Mouse (Mus musculus) neural tube, embryonic 13.5 days (tissue): Measurements from ENCODE around the gene Khsrp. TPM values are rescaled to one million over a fixed set of nuclear protein-coding genes. Genes with fewer than 3 reads are reported as not detected.

Experiments used
- ATAC-seq: fragments of 200-750 bp; cut with Nextera tagmentation; 2 replicates; pipeline ENCODE4 v1.8.0; 2017; ENCODE audit warnings: low read depth, mild to moderate bottlenecking, moderate TSS enrichment, moderate library complexity
- H3K27ac ChIP-seq: fragments of 300-500 bp; sonication (generic); replicated peaks from 2 replicates; pipeline ENCODE4 v1.5.1; 2015; ENCODE audit warnings: moderate library complexity, mild to moderate bottlenecking, inconsistent platforms
- H3K27me3 ChIP-seq: fragments of 300-500 bp; sonication (generic); 2 replicates; pipeline ENCODE4 v1.6.1; 2015; ENCODE audit warnings: mild to moderate bottlenecking, inconsistent platforms
- H3K36me3 ChIP-seq: fragments of 300-500 bp; sonication (generic); 2 replicates; pipeline ENCODE4 v1.6.1; 2015; ENCODE audit warnings: mild to moderate bottlenecking, inconsistent platforms
- H3K4me1 ChIP-seq: fragments of 300-500 bp; sonication (generic); replicated peaks from 2 replicates; pipeline ENCODE4 v1.6.1; 2015; ENCODE audit warnings: inconsistent platforms
- H3K4me2 ChIP-seq: fragments of 300-500 bp; sonication (generic); 2 replicates; pipeline ENCODE4 v1.6.1; 2015; ENCODE audit warnings: inconsistent platforms, mild to moderate bottlenecking, moderate library complexity
- H3K4me3 ChIP-seq: fragments of 300-500 bp; sonication (generic); 2 replicates; pipeline ENCODE4 v1.5.1; 2015; ENCODE audit warnings: mild to moderate bottlenecking, inconsistent platforms
- H3K9ac ChIP-seq: fragments of 300-500 bp; sonication (generic); 2 replicates; pipeline ENCODE4 v1.6.1; 2015; ENCODE audit warnings: moderate library complexity, mild to moderate bottlenecking, inconsistent platforms
- H3K9me3 ChIP-seq: fragments of 300-500 bp; sonication (generic); 2 replicates; pipeline ENCODE4 v1.6.1; 2016; ENCODE audit warnings: inconsistent platforms
- WGBS: fragments of 180-500 bp; shearing (Covaris S2); methylation state at CpG from one replicate; pipeline ENCODE4 v1.1.7; 2015; 5-methylcytosine and 5-hydroxymethylcytosine counted together
- polyA plus RNA-seq: library from polyadenylated mRNA; unstranded; fragments of >200 nt; fragmentation: Nextera tagmentation; extraction: Ambion mirVana; gene quantifications from 2 replicates; pipeline ENCODE4 v1.2.1, GENCODE M21; 2015

Khsrp gene
- polyA plus RNA-seq, 1 experiment from 2014 or later: 33.5 TPM

GRCm38 (mm10) chr17:56996506-56996905, 34.8 kb downstream of the Khsrp start:
- peaks cover 27% of the 10 kb centered on the region for H3K4me1 ChIP-seq
- no peak overlapping the region for H3K27ac ChIP-seq
- no peak overlapping the region for H3K9ac ChIP-seq
- peak overlapping the region; percentile 75 for H3K4me3 ChIP-seq
- no peaks in the 10 kb centered on the region for H3K9me3 ChIP-seq
- H3K36me3 ChIP-seq: peaks cover 75% of the 10 kb centered on the region
- WGBS: 70% methylated on average over 2 of the region's 2 CpGs
- peak overlapping the region; percentile 70 for H3K4me2 ChIP-seq
- no peaks in the 10 kb centered on the region for H3K27me3 ChIP-seq
- ATAC-seq: no peak

GRCm38 (mm10) chr17:56995046-56995445, 36.3 kb downstream of the Khsrp start:
- 92% methylated on average over 8 of the region's 8 CpGs for WGBS
- Histone ChIP-seq H3K36me3 (peaks cover 66% of the 10 kb centered on the region), H3K4me3 (no peak overlapping the region), H3K27ac (no peak overlapping the region), H3K9ac (no peak overlapping the region), H3K9me3 (no peaks in the 10 kb centered on the region), H3K4me1 (peaks cover 36% of the 10 kb centered on the region), H3K4me2 (no peak overlapping the region), H3K27me3 (no peaks in the 10 kb centered on the region)
- ATAC-seq: no peak

GRCm38 (mm10) chr17:56990966-56991365, 40.4 kb downstream of the Khsrp start:
- H3K36me3 ChIP-seq: peaks cover 44% of the 10 kb centered on the region
- 81% methylated on average over 2 of the region's 2 CpGs for WGBS
- 0 out of 2 replicates have a peak overlapping the region, but pooled peaks have one; percentile 86 for H3K27ac ChIP-seq
- peak overlapping the region; percentile 80 for H3K9ac ChIP-seq
- peaks cover 22% of the 10 kb centered on the region for H3K4me1 ChIP-seq
- H3K4me3 ChIP-seq: peak overlapping the region; percentile 64
- ATAC-seq: no peak
- H3K9me3 ChIP-seq: no peaks in the 10 kb centered on the region
- peak overlapping the region; percentile 83 for H3K4me2 ChIP-seq
- no peaks in the 10 kb centered on the region for H3K27me3 ChIP-seq

- Histone ChIP-seq H3K4me2 (peak within 1 kb of the TSS; percentile 83), H3K27me3 (no peaks in the 10 kb centered on the region), H3K9ac (peak within 1 kb of the TSS; percentile 80), H3K9me3 (no peaks in the 10 kb centered on the region), H3K4me3 (peak within 1 kb of the TSS; percentile 64), H3K4me1 (peaks cover 22% of the 10 kb centered on the region), H3K27ac (peak within 1 kb of the TSS; percentile 86), H3K36me3 (peaks cover 37% of the 10 kb centered on the region)
- WGBS: under 1% methylated on average over 52 of the region's 52 CpGs
- ATAC-seq: peak; percentile 97
Measured at GRCm38 (mm10) chr17:56990115-56990746, 41.1 kb downstream of the Khsrp start, which contains the start of gene Clpp. Clpp (plus strand) TSS chr17:56990305.

- Histone ChIP-seq H3K4me1 (peaks cover 22% of the 10 kb centered on the region), H3K9me3 (no peaks in the 10 kb centered on the region), H3K4me2 (peak overlapping the region; percentile 83), H3K27ac (peak overlapping the region; percentile 86), H3K4me3 (peak overlapping the region; percentile 64), H3K9ac (peak overlapping the region; percentile 80), H3K36me3 (peaks cover 30% of the 10 kb centered on the region), H3K27me3 (no peaks in the 10 kb centered on the region)
- 3% methylated on average over 25 of the region's 25 CpGs for WGBS
- ATAC-seq: peak; percentile 94
Measured at GRCm38 (mm10) chr17:56989467-56990114, 41.7 kb downstream of the Khsrp start.

GRCm38 (mm10) chr17:56988921-56989430, 42.3 kb downstream of the Khsrp start:
- peaks cover 22% of the 10 kb centered on the region for H3K4me1 ChIP-seq
- H3K36me3 ChIP-seq: peaks cover 24% of the 10 kb centered on the region
- peak overlapping the region; percentile 83 for H3K4me2 ChIP-seq
- H3K27ac ChIP-seq: peak overlapping the region; percentile 86
- no peak for ATAC-seq
- H3K4me3 ChIP-seq: peak overlapping the region; percentile 64
- no peaks in the 10 kb centered on the region for H3K27me3 ChIP-seq
- 77% methylated on average over 7 of the region's 7 CpGs for WGBS
- H3K9ac ChIP-seq: peak overlapping the region; percentile 80
- no peaks in the 10 kb centered on the region for H3K9me3 ChIP-seq

GRCm38 (mm10) chr17:56988441-56988840, 42.9 kb downstream of the Khsrp start:
- no peak for ATAC-seq
- Histone ChIP-seq H3K27ac (no peak overlapping the region), H3K9me3 (no peaks in the 10 kb centered on the region), H3K27me3 (no peaks in the 10 kb centered on the region), H3K4me1 (peaks cover 22% of the 10 kb centered on the region), H3K36me3 (peaks cover 19% of the 10 kb centered on the region), H3K4me3 (no peak overlapping the region), H3K4me2 (no peak overlapping the region), H3K9ac (no peak overlapping the region)
- WGBS: 84% methylated on average over 7 of the region's 7 CpGs

- no peak for ATAC-seq
- Histone ChIP-seq H3K4me1 (peaks cover 6% of the 10 kb centered on the region), H3K27ac (no peak overlapping the region), H3K36me3 (no peaks in the 10 kb centered on the region), H3K9me3 (no peaks in the 10 kb centered on the region), H3K27me3 (no peaks in the 10 kb centered on the region), H3K4me2 (no peak overlapping the region), H3K4me3 (no peak overlapping the region), H3K9ac (no peak overlapping the region)
- 88% methylated on average over 3 of the region's 3 CpGs for WGBS
Measured at GRCm38 (mm10) chr17:56986105-56986805, 45.1 kb downstream of the Khsrp start.

GRCm38 (mm10) chr17:56985656-56986055, 45.7 kb downstream of the Khsrp start:
- ATAC-seq: no peak
- no peak overlapping the region for H3K4me3 ChIP-seq
- no peak overlapping the region for H3K27ac ChIP-seq
- H3K9me3 ChIP-seq: no peaks in the 10 kb centered on the region
- no peak overlapping the region for H3K4me2 ChIP-seq
- H3K4me1 ChIP-seq: peaks cover under 1% of the 10 kb centered on the region
- 62% methylated on average over 3 of the region's 3 CpGs for WGBS
- no peak overlapping the region for H3K9ac ChIP-seq
- H3K36me3 ChIP-seq: no peaks in the 10 kb centered on the region
- H3K27me3 ChIP-seq: no peaks in the 10 kb centered on the region

GRCm38 (mm10) chr17:56984886-56985285, 46.4 kb downstream of the Khsrp start:
- Histone ChIP-seq H3K9me3 (no peaks in the 10 kb centered on the region), H3K36me3 (no peaks in the 10 kb centered on the region), H3K4me3 (no peak overlapping the region), H3K27me3 (no peaks in the 10 kb centered on the region), H3K9ac (no peak overlapping the region), H3K4me2 (no peak overlapping the region), H3K27ac (no peak overlapping the region), H3K4me1 (no peaks in the 10 kb centered on the region; the same call in 1 of the 2 replicates)
- no peak for ATAC-seq
- WGBS: 89% methylated on average over 9 of the region's 9 CpGs

- no peak for ATAC-seq
- no peak within 1 kb of the TSS for H3K4me2 ChIP-seq
- no peak within 1 kb of the TSS for H3K9ac ChIP-seq
- H3K4me1 ChIP-seq: no peaks in the 10 kb centered on the region
- H3K27me3 ChIP-seq: no peaks in the 10 kb centered on the region
- H3K9me3 ChIP-seq: no peaks in the 10 kb centered on the region
- no peak within 1 kb of the TSS for H3K27ac ChIP-seq
- H3K36me3 ChIP-seq: no peaks in the 10 kb centered on the region
- H3K4me3 ChIP-seq: no peak within 1 kb of the TSS
- WGBS: 84% methylated on average over 5 of the region's 5 CpGs
Measured at GRCm38 (mm10) chr17:56982013-56982412, 49.3 kb downstream of the Khsrp start, which contains the start of gene Acer1. Acer1 (minus strand) TSS chr17:56982126.

- H3K27me3 ChIP-seq: no peaks in the 10 kb centered on the region
- no peak for ATAC-seq
- H3K4me2 ChIP-seq: no peak overlapping the region
- H3K4me1 ChIP-seq: no peaks in the 10 kb centered on the region
- no peaks in the 10 kb centered on the region for H3K36me3 ChIP-seq
- H3K9me3 ChIP-seq: no peaks in the 10 kb centered on the region
- 87% methylated on average over 7 of the region's 7 CpGs for whole genome bisulfite sequencing
- no peak overlapping the region for H3K4me3 ChIP-seq
- no peak overlapping the region for H3K9ac ChIP-seq
- no peak overlapping the region for H3K27ac ChIP-seq
Measured at GRCm38 (mm10) chr17:56981049-56981448, 50.3 kb downstream of the Khsrp start.
